Mouse (Mus musculus): ENCODE measurements around the gene Sdr42e1.

Gene Sdr42e1

GRCm38 (mm10) chr8:117673430-117673830 is at the start of gene Sdr42e1:
TSS of gene Sdr42e1 (minus strand) at chr8:117673689.
- peak; percentile 72 for DNase-seq

GRCm38 (mm10) chr8:117718152-117718860 is 44.8 kb upstream of the Sdr42e1 start:
- no peak for DNase-seq

GRCm38 (mm10) chr8:117715896-117716295 is 42.4 kb upstream of the Sdr42e1 start:
- no peak for DNase-seq

DNA sequence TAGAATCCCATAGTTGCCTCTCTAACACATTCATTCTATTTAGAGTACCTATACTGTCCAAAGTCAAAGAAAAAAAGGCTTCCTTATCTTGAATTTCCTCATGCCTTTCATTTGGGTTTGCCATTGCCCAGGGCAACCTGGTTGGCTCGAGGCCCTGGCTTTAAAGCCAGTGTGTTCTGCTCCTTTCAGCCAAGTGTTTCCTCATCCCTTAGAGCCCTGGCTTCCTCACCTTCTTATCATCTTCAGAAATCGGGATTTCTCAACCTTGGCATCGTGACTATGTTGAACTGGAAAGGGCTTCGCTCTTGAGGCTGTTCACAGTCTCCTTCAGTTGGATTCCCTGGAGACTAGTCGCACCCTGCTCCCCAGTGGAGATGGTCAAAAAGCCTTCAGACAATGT is 41.1 kb upstream of the Sdr42e1 start:
- DNase-seq = no peak

DNA sequence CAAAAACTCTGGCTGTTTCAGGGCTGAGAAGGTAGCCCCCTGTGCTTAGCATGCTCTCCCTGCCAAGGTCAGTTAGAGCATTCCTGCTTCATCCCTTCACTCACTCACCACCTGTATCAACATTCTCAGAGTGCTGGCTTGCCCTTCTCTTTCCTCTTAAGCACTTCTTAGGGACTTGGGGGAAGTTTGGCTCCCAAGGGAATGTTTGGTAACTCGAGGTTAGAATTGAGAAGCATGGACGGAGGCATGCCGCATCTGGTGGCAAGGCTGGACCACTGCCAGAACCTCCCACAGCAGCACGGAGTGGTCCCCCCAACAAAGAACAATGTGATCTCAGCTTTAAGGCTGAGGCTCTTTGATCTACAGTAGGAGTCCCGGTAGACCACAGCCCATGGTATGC is 38.7 kb upstream of the Sdr42e1 start:
- no peak for DNase-seq

DNA sequence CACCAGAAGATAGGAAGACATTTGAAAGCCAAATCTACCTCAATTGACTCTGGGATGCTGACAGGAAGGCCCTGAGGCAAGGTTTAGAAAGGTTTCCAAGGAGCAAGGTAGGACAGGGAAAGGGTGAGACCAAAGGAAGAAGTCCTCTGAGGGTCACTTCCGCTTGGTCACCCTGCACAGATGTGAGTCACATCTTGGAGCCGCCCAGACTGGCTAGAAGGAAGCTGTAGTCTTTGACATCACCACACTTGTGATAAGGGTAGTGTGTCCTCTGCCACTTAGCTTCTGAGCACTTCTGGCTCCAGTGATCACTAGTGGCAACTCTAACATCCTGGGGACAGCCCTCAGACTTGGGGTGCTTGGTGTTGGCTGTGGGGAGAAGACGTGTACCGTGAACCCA is 32.7 kb upstream of the Sdr42e1 start:
- DNase-seq = no peak

DNA sequence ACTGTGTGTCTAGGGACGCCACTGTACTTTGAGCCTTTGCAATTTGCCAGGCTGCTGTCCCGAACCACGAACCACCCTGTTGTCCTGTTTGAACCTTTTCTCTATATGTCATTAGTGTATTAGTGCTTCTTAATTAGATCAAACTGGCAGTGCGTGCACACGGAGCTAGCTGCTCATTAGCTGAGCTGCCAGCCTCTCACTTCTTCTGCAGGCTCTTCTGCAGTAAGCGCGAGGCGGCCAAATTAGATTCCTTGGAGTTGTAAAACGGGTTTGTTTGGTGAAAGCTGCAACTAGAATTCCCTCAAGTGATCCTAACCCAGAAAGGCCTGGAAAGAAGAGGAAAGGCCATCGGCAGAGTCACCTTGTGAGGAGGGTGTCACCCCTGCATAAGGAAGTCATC is 29.2 kb upstream of the Sdr42e1 start:
- peak; percentile 62 for DNase-seq

DNA sequence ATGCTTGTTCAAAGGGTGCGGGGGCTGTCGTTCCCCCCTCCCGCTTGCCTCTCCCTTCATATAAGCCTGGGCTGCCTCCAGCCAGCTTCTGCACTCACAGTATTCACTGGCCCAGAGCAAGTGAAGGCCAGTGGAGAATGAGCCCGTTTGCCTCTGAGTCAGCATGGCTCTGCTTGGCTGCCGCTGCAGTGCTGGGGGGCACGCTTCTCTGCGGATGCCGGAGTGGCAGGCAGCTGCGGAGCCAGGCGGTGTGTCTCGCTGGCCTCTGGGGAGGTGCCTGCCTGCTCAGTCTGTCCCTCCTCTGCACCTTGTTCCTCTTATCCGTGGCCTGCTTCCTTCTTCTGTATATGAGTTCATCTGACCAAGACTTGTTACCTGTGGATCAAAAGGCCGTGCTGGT is 28.4 kb upstream of the Sdr42e1 start, which contains the start of gene Hsd17b2:
Gene Hsd17b2 (plus strand): TSS at position 46 of the 400 bp plus-strand sequence.
- peak; percentile 42 for DNase-seq

GRCm38 (mm10) chr8:117701246-117701645 is 27.8 kb upstream of the Sdr42e1 start:
- no peak for DNase-seq

- no peak for DNase-seq
Measured at GRCm38 (mm10) chr8:117700699-117701098, 27.2 kb upstream of the Sdr42e1 start.

DNA sequence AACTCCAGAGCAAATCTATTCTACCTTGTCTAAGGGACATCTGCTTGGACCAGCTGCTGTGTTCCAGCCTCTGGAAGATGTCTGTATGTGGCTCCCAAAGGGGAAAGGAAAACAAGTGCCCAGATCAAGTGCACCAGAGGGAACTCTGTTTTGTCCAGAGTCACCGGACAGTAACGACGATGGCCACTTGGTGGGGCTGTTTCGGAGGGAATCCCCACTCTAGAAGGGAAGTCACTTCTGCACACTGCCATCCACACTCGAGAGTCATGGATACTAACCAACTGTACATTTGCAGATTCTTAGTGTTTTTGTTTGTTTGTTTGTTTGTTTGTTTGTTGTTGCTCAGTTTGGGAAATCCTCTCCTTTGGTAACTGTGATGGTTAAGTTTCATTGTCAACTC is 23.8 kb upstream of the Sdr42e1 start:
- peak; percentile 51 for DNase-seq

DNA sequence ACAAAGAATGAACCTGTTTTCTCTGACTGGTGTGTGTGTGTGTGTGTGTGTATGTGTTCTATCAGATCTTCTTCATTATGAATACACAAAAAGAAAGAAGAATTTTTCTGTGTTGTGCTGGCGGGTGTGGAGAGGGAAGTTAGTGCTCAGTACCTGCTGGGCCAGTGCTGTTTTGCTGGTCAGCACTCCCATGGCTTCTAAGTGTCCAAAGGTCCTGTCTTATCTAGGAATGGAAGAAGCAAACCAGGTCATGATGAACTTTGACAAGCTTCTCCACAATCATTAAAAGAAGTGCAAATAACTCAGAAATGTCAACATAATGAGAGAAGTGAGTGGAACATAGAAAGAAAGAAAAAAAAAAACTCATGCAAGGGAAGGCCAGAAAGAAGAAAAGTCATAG is 22.1 kb upstream of the Sdr42e1 start:
- DNase-seq = no peak

DNA sequence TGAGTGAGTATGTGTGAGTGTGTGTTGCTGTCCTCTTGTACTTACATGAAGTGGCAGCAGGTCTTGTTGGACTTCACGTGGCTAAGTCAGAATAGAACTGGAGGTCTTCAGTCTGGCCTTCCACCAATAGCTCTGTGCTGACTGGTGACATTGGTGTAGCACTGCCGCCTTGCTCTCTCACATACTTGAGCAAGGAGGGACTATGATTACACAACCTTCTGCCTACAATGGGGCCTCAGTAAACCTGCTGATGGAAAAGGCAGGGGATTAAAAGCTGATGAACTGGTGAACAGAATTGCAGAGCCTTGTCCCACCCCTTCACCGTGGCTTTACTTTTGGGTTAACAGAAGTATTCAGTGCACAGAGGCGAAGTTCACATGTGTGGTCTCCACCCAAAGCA is 18.6 kb upstream of the Sdr42e1 start:
- DNase-seq = no peak

DNA sequence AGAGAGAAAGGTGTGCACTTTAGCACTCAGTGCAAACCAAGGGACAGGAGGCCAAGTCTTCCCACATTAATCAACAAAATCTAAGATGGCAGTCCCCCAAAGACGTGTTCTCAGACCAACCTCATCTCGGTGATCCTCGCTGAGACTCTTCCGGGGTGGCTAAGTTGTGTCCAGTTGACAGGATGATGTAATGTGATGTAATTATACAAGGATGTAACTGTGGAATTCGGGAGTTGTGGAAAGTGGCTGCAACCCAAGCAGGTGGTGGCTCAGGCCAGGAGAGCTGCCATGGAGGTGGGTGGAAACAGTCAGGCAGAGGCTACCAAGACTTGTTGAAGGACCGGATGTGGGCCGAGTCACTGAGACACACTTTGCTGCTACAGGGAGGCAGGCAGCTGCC is 14.4 kb upstream of the Sdr42e1 start:
- no peak for DNase-seq

- no peak for DNase-seq
Measured at GRCm38 (mm10) chr8:117684504-117684903, 11.0 kb upstream of the Sdr42e1 start.

DNA sequence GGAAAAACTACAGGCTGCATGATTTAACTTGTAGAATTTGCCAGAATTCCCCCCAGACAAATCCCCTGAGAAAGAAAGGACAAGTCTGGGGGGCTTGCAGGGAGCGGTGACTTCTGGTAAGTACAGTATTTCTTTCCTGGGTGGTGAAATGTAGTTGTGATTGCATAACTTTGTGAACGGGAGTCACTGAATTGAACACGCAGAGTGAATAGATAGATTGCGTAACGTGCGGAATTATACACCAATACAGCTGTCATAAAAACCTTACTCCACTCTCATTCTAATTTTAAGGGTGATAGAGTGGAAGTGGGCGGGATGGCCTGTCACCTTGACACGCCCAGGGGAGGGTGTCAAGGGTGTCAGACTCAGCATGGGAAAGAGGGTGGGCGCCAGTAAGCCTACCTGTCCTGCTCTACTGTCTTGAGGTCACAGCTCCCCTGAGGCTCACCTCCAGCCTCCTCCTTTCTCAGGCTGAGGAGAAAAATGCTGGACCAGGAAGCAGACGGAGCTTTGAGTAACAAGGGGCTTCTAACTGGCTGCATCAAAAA is 10.5 kb upstream of the Sdr42e1 start:
- DNase-seq = no peak

DNA sequence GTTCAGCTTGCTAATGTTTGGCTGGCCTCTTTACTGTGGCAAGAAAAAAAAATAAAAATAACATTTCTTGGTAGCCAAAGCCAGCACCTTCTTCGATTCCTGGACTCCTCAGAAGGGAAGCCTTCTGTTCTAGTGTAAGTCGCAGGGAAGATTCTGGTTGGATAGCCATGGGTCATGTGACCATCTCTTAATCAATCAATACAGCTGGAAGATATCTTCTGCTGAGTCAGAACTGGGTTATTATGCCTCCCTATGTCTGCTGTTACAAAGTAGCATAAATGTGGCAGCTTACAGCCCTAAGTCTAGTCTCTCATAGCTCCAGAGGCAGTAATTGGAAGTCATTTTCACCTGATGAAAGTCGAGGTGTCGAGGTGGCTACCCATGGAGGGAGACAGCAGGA is 5.2 kb upstream of the Sdr42e1 start:
- no peak for DNase-seq

DNA sequence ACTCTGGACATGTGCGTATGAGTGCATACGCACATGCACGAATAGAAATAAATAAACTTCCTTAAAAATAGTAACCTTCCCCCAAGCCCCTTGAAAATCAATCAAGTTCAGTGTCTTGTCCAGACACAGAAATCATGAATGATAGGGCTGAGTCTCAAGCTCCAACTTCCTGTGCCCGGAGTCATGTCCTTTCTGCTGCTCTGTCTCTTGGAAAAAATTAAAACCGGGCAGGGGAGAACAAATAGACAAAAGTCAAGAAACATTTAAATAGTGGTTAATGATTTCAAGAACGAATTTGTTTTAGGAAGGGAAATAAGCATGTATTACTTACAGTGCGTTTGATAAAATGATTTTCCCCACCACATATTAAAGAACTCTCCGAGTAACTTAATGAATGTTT is 3.5 kb upstream of the Sdr42e1 start:
- no peak for DNase-seq

DNA sequence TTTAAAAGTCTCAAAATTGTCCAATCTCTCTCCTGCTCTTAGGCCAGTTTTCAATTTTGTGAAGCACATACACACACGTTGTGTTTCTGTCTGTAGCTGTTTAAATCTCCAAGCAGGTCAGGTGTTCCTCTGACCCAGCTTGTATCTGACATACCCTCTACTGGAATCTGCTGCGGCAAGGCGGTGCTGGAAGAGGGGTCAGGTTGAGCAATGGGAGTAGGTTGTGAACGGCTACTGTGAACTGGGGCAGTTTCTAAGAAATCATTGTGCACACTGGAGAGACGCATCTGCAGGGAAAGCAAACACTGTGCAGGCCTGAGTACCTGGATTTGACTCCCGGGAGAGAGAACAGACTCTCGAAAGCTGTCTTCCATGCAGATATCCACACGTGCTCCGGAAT is 3.0 kb upstream of the Sdr42e1 start:
- no peak for DNase-seq

DNA sequence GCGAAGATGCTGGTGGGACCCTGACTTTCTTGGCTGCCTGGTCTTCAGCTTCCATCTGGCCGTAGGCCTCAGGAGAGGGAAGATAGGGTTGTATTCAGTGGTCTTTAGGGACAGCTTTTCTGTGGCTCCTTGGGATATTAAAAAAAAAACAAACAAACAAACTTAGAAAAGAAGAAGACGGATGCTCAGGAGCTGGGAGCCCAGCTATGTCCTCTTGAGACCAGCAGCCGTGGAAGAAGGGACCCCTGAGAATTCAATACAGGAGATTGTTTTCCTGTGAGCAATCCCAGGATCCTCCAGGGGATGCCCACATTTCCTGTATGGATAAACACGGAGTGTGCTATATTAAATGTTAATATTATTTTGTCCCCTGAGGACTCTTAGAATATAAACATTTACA is 1.7 kb upstream of the Sdr42e1 start:
- no peak for DNase-seq

- DNase-seq = no peak
Measured at GRCm38 (mm10) chr8:117672558-117672957, 931 bp downstream of the Sdr42e1 start.

DNA sequence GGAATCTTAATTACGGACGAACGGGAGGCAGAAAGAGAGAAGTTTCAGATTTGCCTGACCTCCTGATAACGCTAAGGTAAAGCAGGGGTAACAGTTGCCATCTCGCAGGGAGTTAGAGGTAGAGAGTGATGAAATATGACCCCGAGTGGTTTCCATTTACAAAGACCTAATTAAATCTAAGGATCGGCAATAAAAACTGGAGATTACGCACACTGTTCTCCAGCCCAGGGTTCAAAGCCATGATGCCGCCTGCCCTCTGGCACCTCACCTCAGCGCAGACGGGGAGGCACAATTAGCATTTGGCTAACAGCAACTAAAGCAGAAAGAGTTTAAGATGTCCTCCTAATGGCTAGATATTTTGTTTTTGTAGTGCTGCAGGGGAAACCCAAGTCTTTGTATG is 3.0 kb downstream of the Sdr42e1 start:
- no peak for DNase-seq

- no peak for DNase-seq
Measured at GRCm38 (mm10) chr8:117667349-117668124, 6.0 kb downstream of the Sdr42e1 start.

DNA sequence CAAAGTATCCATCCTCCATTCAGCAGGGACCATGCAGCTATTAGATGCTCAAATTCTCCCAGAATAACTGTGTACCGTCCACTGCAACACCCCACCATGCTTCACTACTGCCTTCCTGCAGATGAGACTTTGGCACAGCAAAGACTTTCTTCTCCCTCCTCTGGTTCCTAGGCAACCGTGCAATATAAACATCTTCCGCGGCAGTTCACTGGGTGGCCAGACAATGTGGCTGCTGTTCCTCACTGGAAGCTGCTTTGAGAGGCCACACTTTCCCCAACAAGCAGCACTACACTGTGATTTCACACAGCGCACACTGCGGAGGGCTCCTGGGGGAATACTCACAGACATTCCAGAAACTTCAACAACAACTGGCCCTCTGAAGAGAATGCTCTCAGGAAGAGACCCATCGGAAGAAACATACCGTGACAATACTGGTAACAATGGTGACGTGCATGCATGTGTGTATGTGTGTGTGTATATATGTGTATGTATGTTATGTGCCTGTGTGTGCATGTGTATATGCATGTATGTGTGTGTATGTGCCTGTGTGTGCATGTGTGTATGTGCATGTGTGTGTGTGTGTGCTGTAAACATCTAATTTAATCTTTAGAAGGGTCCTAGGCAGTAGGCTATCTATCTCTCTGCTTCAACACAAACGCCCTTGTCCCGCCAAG is 13.0 kb downstream of the Sdr42e1 start:
- peak; percentile 92 for DNase-seq

Data from retina, postnatal 1 day (tissue).